Mouse (Mus musculus) megakaryocyte progenitor cell, adult 5-6 weeks (primary cell): Measurements from ENCODE around the gene Tyk2. TPM values are rescaled to one million over a fixed set of nuclear protein-coding genes. Genes with fewer than 3 reads are reported as not detected.

Source experiments
- ATAC-seq: replicated peaks from 2 replicates; pipeline ENCODE4 v1.8.0; 2016; ENCODE audit warnings: mild to moderate bottlenecking, moderate TSS enrichment, inconsistent platforms; ENCODE audit not compliant: poor library complexity
- total RNA-seq, 2 experiments: library from RNA; stranded (forward) in 1 of 2; stranded (reverse) in 1 of 2; fragments of 157-497, 149-512 nt in 1 of 2; fragments of 200-1000 nt in 1 of 2; gene quantifications; 2 replicates each; pipeline versions ENCODE4 v1.2.3 to v1.2.4; 2015 to 2017

Gene Tyk2
- total RNA-seq, 2 experiments from 2014 or later: 12.5 to 17.9 TPM

DNA sequence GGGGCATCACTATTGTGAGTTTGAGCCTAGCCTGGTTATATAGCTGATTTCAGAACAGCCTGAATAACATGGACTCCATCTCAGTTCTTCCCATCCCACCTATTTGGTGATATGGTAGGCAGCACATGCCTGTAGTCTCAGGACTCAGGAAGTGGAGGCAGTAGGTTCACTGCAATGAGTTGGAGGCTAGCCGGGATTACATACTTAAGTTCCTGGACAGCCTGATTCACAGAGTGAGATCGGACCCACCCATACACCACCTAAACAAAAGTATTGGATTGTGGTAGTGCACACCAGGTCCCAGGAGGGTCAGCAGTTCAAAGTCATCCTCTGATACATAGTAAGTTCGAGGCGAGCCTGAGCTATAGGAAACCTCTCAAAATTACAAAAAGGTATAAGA is 58.4 kb downstream of the Tyk2 start:
- peak; percentile 6; the same call in 1 of the 2 replicates for ATAC-seq

DNA sequence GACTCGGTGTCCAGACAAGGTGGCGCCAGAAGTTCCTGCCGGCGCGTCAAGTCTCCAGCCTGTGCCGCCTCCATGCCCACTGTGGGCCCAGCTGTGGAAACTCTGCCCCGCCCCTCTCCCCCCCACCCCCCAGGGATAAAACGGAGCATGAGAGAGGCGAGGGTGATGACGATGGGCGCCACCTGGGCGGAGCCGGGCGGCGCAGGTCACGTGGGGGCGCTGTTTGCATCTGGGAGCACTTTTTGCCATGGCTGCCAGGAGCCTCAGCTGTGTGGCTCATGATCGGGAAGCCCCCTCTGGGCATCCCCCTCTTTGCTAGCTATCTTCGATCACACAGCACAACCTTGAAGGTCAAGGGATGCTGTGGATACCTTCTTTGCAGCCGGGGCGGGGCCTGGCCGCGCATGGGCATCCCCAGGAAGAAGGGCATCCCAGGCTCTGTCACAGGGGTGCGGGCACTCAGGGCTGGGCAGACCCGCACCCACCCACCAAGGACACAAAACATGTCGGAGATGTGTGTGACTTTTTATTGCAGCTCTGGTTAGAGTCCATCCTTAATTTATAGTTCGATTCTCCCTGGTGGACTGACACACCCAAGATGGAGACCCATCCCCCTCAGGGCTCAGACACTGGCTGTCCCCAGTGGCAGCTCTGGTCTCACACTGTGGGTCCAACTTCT is 63.9 kb downstream of the Tyk2 start, which contains the start of gene Zglp1:
Gene Zglp1, minus strand, starts transcription at position 88 of the 679 bp plus-strand sequence.
- ATAC-seq: no peak

DNA sequence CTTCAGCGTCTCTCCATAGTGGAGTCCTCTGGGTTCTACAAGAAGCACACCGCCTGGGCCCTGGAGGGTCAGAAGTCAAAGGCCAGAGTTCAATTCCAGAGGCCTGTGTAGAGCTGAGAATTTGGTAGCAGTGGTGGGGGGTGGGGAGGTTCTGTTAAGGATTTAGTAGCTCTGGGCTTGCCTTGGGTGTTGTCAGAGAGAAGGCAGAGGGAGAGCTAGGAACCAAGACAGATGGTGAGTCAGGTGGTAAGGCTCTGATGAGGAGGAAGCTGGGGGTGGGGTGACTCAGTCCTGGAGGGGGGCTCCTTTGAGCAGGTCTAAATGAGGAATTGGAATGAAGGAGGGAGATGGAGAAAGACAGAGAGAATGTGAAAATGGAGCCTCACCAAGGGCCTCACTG is 68.1 kb downstream of the Tyk2 start:
- no peak for ATAC-seq

Other genes starting within 250 kb of the Tyk2 start
- 46.8 and 49.6 TPM in 2 replicates for gene Ppan, start 243.1 kb downstream of the Tyk2 start, total RNA-seq (2015)
- gene Ppan, start 243.1 kb downstream of the Tyk2 start, total RNA-seq (2017): 147 and 151 TPM in 2 replicates
- gene Eif3g, start 232.6 kb downstream of the Tyk2 start, total RNA-seq (2015): 211 and 217 TPM in 2 replicates
- 234 and 248 TPM in 2 replicates for gene Eif3g, start 232.6 kb downstream of the Tyk2 start, total RNA-seq (2017)
- gene Dnmt1, start 171.4 kb downstream of the Tyk2 start, total RNA-seq (2015): 109 and 114 TPM in 2 replicates
- 222 and 314 TPM in 2 replicates for gene Dnmt1, start 171.4 kb downstream of the Tyk2 start, total RNA-seq (2017)
- 4.7 and 5.2 TPM in 2 replicates for gene S1pr2, start 154.5 kb downstream of the Tyk2 start, total RNA-seq (2015)
- gene S1pr2, start 154.5 kb downstream of the Tyk2 start, total RNA-seq (2017): 1.8 and 2.5 TPM in 2 replicates
- gene Mrpl4, start 128.5 kb downstream of the Tyk2 start, total RNA-seq (2015): 42.0 and 48.1 TPM in 2 replicates
- 44.1 and 50.7 TPM in 2 replicates for gene Mrpl4, start 128.5 kb downstream of the Tyk2 start, total RNA-seq (2017)
- 5.3 and 6.9 TPM in 2 replicates for gene Icam1, start 115.3 kb downstream of the Tyk2 start, total RNA-seq (2015)
- gene Icam1, start 115.3 kb downstream of the Tyk2 start, total RNA-seq (2017): 9.2 and 9.8 TPM in 2 replicates
- 4.5 and 7.8 TPM in 2 replicates for gene Icam4, start 101.9 kb downstream of the Tyk2 start, total RNA-seq (2015)
- gene Icam4, start 101.9 kb downstream of the Tyk2 start, total RNA-seq (2017): 3.7 and 4.0 TPM in 2 replicates
- not detected in 2 replicates for gene Icam5, start 99.2 kb downstream of the Tyk2 start, total RNA-seq (2015)
- 0.21 and 0.24 TPM in 2 replicates for gene Icam5, start 99.2 kb downstream of the Tyk2 start, total RNA-seq (2017)
- 1.6 TPM in 1 of 2 replicates, not detected in the other for gene Zglp1, start 64.2 kb downstream of the Tyk2 start, total RNA-seq (2015)
- 0.96 TPM in 1 of 2 replicates, not detected in the other for gene Zglp1, start 64.2 kb downstream of the Tyk2 start, total RNA-seq (2017)
- 1.0 and 1.9 TPM in 2 replicates for gene Gm49373, start 58.1 kb downstream of the Tyk2 start, total RNA-seq (2015)
- gene Gm49373, start 58.1 kb downstream of the Tyk2 start, total RNA-seq (2017): not detected in 2 replicates
- 20.5 and 25.2 TPM in 2 replicates for gene Fdx1l, start 57.6 kb downstream of the Tyk2 start, total RNA-seq (2015)
- 41.5 and 64.8 TPM in 2 replicates for gene Fdx1l, start 57.6 kb downstream of the Tyk2 start, total RNA-seq (2017)
- 64.5 and 66.7 TPM in 2 replicates for gene Gm38431, start 39.2 kb downstream of the Tyk2 start, total RNA-seq (2015)
- gene Gm38431, start 39.2 kb downstream of the Tyk2 start, total RNA-seq (2017): 4.0 and 4.5 TPM in 2 replicates
- gene Raver1, start 39.2 kb downstream of the Tyk2 start, total RNA-seq (2015): 48.4 and 60.3 TPM in 2 replicates
- gene Raver1, start 39.2 kb downstream of the Tyk2 start, total RNA-seq (2017): 28.4 and 30.0 TPM in 2 replicates
- 69.7 and 72.1 TPM in 2 replicates for gene Cdc37, start 18.7 kb upstream of the Tyk2 start, total RNA-seq (2015)
- 283 and 351 TPM in 2 replicates for gene Cdc37, start 18.7 kb upstream of the Tyk2 start, total RNA-seq (2017)
- gene Pde4a, start 34.5 kb upstream of the Tyk2 start, total RNA-seq (2015): 11.8 and 15.2 TPM in 2 replicates
- 4.0 and 5.0 TPM in 2 replicates for gene Pde4a, start 34.5 kb upstream of the Tyk2 start, total RNA-seq (2017)
- gene Keap1, start 108.1 kb upstream of the Tyk2 start, total RNA-seq (2015): 17.2 and 18.3 TPM in 2 replicates
- 35.3 and 38.4 TPM in 2 replicates for gene Keap1, start 108.1 kb upstream of the Tyk2 start, total RNA-seq (2017)
- gene S1pr5, start 117.2 kb upstream of the Tyk2 start, total RNA-seq (2015): 0.10 TPM in 1 of 2 replicates, not detected in the other
- 0.29 TPM in 1 of 2 replicates, not detected in the other for gene S1pr5, start 117.2 kb upstream of the Tyk2 start, total RNA-seq (2017)
- 3.9 and 5.0 TPM in 2 replicates for gene Atg4d, start 134.1 kb upstream of the Tyk2 start, total RNA-seq (2015)
- gene Atg4d, start 134.1 kb upstream of the Tyk2 start, total RNA-seq (2017): 6.1 and 7.0 TPM in 2 replicates
- 33.8 and 38.8 TPM in 2 replicates for gene Kri1, start 156.7 kb upstream of the Tyk2 start, total RNA-seq (2015)
- 83.1 and 87.6 TPM in 2 replicates for gene Kri1, start 156.7 kb upstream of the Tyk2 start, total RNA-seq (2017)
- gene Cdkn2d, start 160.2 kb upstream of the Tyk2 start, total RNA-seq (2015): 24.1 and 24.3 TPM in 2 replicates
- 11.2 and 16.1 TPM in 2 replicates for gene Cdkn2d, start 160.2 kb upstream of the Tyk2 start, total RNA-seq (2017)
- 0.32 and 0.57 TPM in 2 replicates for gene Ap1m2, start 181.1 kb upstream of the Tyk2 start, total RNA-seq (2015)
- gene Ap1m2, start 181.1 kb upstream of the Tyk2 start, total RNA-seq (2017): 0.44 and 2.8 TPM in 2 replicates
- 80.9 and 85.5 TPM in 2 replicates for gene Slc44a2, start 189.5 kb upstream of the Tyk2 start, total RNA-seq (2015)
- gene Slc44a2, start 189.5 kb upstream of the Tyk2 start, total RNA-seq (2017): 66.8 and 68.2 TPM in 2 replicates
- gene Ilf3, start 236.6 kb upstream of the Tyk2 start, total RNA-seq (2015): 55.7 and 56.9 TPM in 2 replicates
- 97.5 and 100 TPM in 2 replicates for gene Ilf3, start 236.6 kb upstream of the Tyk2 start, total RNA-seq (2017)